Mouse (Mus musculus) cerebellum, adult 2 months (tissue): Measurements from ENCODE around the gene Spaca9.
A peak's percentile ranks its signal among the peaks of the same experiment; 100 is the strongest.

Experiments
- CTCF ChIP-seq: fragments of 200-500 bp; IDR thresholded peaks from 2 replicates; pipeline ENCODE4 v1.5.1; 2011; ENCODE audit warnings: low read depth, mild to moderate bottlenecking, control low read depth, low read length, moderate library complexity, borderline replicate concordance; ENCODE audit not compliant: insufficient read depth
- POLR2A ChIP-seq: fragments of 200-500 bp; IDR thresholded peaks from 2 replicates; pipeline ENCODE4 v1.6.1; 2011; ENCODE audit warnings: low read length, control low read depth, borderline replicate concordance; ENCODE audit not compliant: insufficient read depth

DNA sequence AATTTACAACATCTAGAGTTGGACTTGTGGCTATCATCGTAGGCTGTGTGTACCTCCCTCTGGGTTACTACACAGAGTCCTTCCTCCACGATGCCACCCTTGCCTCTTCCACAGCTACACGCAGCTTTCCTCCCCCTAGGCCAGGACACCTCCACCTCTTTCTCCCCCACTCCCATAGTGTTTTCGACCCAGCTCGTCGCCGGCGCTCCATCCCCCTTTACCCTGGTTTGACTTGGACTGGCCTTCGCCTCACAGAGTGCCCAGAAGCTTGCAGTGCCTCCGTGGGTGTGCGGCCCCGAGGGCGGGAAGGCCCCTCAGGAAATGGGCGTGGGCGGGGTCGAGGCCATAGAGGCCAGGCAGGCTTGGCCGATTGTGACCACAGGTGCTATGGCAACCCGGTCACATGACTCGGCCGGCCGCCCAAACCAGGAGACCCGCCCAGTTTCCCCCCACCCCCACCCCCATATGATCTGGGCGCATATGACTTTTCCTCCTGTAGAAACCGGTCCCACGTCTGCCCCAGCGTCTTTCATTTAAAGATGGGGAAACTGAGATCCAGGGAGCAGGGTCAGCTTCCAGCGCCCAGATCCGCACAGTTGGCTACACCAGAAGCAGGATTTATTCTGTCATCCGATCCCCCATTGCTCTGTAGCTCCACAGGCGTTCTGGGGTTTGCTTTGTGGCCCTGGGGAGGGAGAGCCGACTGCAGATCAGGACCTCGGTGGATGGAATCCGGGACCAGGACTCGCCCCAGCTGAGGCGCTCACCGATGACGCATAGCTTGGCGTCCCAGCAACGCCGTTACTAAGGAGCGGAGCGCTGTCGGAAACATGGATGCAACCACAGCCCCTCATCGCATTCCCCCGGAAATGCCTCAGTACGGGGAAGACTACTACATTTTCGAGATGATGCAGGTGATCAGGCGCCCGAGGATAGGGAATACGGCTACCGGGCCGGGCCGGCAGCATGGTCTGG lies at the start of gene Spaca9, which contains the start of gene Ak8:
- peak; percentile 20; the same call in 1 of the 2 replicates for TF ChIP-seq POLR2A
- no peak for TF ChIP-seq CTCF
